Mouse (Mus musculus) frontal cortex, adult (tissue): ENCODE results near the gene Bcl6.

Experiments used
- ATAC-seq: cut with Nextera tagmentation; 2 replicates; pipeline ENCODE4 v1.9.2; 2017; ENCODE audit warnings: mild to moderate bottlenecking, moderate library complexity, mixed read lengths; ENCODE audit not compliant: low TSS enrichment

The Bcl6 gene

GRCm38 (mm10) chr16:23922906-23923305 lies 65.7 kb downstream of the Bcl6 start:
- ATAC-seq = no peak

- ATAC-seq = no peak
Observed at GRCm38 (mm10) chr16:23921697-23922096, 67.0 kb downstream of the Bcl6 start.

GRCm38 (mm10) chr16:23919418-23919817 lies 69.2 kb downstream of the Bcl6 start:
- no peak for ATAC-seq
